Mouse (Mus musculus) CH12.LX (cell line): ENCODE data around the gene Fuz. TPM values are rescaled to one million over a fixed set of nuclear protein-coding genes. Genes with fewer than 3 reads are reported as not detected.

Source experiments
- DNase-seq: peaks from one replicate; pipeline ENCODE4 v3.0.0-alpha.2; 2013; ENCODE audit errors: extremely low read depth
- H3K27ac ChIP-seq: 2 replicates; pipeline ENCODE4 v1.5.1; 2012; ENCODE audit warnings: low read depth, mild to moderate bottlenecking, control low read depth, moderate library complexity; ENCODE audit not compliant: insufficient read depth
- H3K27me3 ChIP-seq: replicated peaks from 2 replicates; pipeline ENCODE3; 2012; ENCODE audit warnings: inconsistent platforms
- H3K36me3 ChIP-seq, 2 experiments: replicated peaks in 1 of 2; 2 replicates each; pipeline versions ENCODE3 to v1.6.1; 2012; ENCODE audit warnings: inconsistent platforms in 1 of 2, low read length in 1 of 2, mild to moderate bottlenecking in 1 of 2, mixed read lengths in 1 of 2, moderate library complexity in 1 of 2; ENCODE audit not compliant: control insufficient read depth in 1 of 2, insufficient read depth in 1 of 2
- H3K4me1 ChIP-seq, 2 experiments: 2 replicates each; pipeline ENCODE4 v1.6.1; 2012; ENCODE audit warnings: inconsistent platforms in 1 of 2, moderate library complexity in 1 of 2; ENCODE audit not compliant: insufficient read depth in 2 of 2, control insufficient read depth in 1 of 2
- H3K4me2 ChIP-seq: 2 replicates; pipeline ENCODE4 v1.6.1; 2012; ENCODE audit warnings: low read depth, mild to moderate bottlenecking, control low read depth; ENCODE audit not compliant: poor library complexity, insufficient read depth, severe bottlenecking
- H3K4me3 ChIP-seq, 3 experiments: fragments of 150-350 bp in 1 of 3; sonication (generic) in 1 of 3; replicated peaks in 1 of 3; 2 replicates each; pipeline versions ENCODE3 to v1.5.1; 2011 to 2012; ENCODE audit warnings: low read depth in 2 of 3, low read length in 2 of 3, mild to moderate bottlenecking in 2 of 3, moderate library complexity in 2 of 3, control low read depth in 1 of 3, improper control_type of control experiment in 1 of 3, inconsistent platforms in 1 of 3, mixed read lengths in 1 of 3; ENCODE audit not compliant: poor library complexity in 1 of 3
- H3K79me2 ChIP-seq: replicated peaks from 2 replicates; pipeline ENCODE4 v1.6.1; 2012; ENCODE audit warnings: mild to moderate bottlenecking, moderate library complexity; ENCODE audit not compliant: control insufficient read depth, poor library complexity, insufficient read depth, severe bottlenecking; ENCODE audit errors: extremely low read depth
- H3K9ac ChIP-seq: 2 replicates; pipeline ENCODE4 v1.6.1; 2012; ENCODE audit warnings: low read depth, mild to moderate bottlenecking, control low read depth, moderate library complexity; ENCODE audit not compliant: insufficient read depth
- H3K9me3 ChIP-seq: replicated peaks from 2 replicates; pipeline ENCODE3; 2012; ENCODE audit warnings: low read length, inconsistent platforms, mixed read lengths
- BHLHE40 ChIP-seq: IDR thresholded peaks from 2 replicates; pipeline ENCODE4 v1.6.1; 2011; ENCODE audit warnings: mild to moderate bottlenecking, low read depth, low read length, improper control_type of control experiment
- CHD1 ChIP-seq: IDR thresholded peaks from 2 replicates; pipeline ENCODE4 v1.6.1; 2012; ENCODE audit warnings: low read depth, low read length, improper control_type of control experiment, inconsistent platforms
- CHD2 ChIP-seq: IDR thresholded peaks from 2 replicates; pipeline ENCODE4 v1.6.1; 2011; ENCODE audit warnings: low read length, improper control_type of control experiment
- CTCF ChIP-seq, 2 experiments: IDR thresholded peaks in 1 of 2; conservative IDR thresholded peaks in 1 of 2; 2 replicates each; pipeline ENCODE4 v1.5.1; 2011 to 2012; ENCODE audit warnings: low read depth in 2 of 2, low read length in 2 of 2, improper control_type of control experiment in 1 of 2, inconsistent platforms in 1 of 2, mild to moderate bottlenecking in 1 of 2, moderate library complexity in 1 of 2
- E2F4 ChIP-seq: IDR thresholded peaks from 2 replicates; pipeline ENCODE4 v1.6.1; 2011; ENCODE audit warnings: low read depth, low read length, improper control_type of control experiment; ENCODE audit not compliant: insufficient replicate concordance
- ELF1 ChIP-seq: IDR thresholded peaks from 2 replicates; pipeline ENCODE4 v1.6.1; 2014; ENCODE audit warnings: low read depth, mild to moderate bottlenecking, inconsistent platforms, low read length, improper control_type of control experiment
- EP300 ChIP-seq: IDR thresholded peaks from 2 replicates; pipeline ENCODE4 v1.6.1; 2011; ENCODE audit warnings: low read length, improper control_type of control experiment
- HCFC1 ChIP-seq: IDR thresholded peaks from 2 replicates; pipeline ENCODE4 v1.6.1; 2012; ENCODE audit warnings: low read depth, mild to moderate bottlenecking, inconsistent platforms, low read length, improper control_type of control experiment
- IRF4 ChIP-seq: IDR thresholded peaks from 2 replicates; pipeline ENCODE4 v1.6.1; 2014; ENCODE audit warnings: low read depth, mild to moderate bottlenecking, inconsistent platforms, low read length, improper control_type of control experiment
- JUN ChIP-seq: IDR thresholded peaks from 2 replicates; pipeline ENCODE4 v1.6.1; 2011; ENCODE audit warnings: low read depth, mild to moderate bottlenecking, low read length, improper control_type of control experiment, moderate library complexity; ENCODE audit not compliant: insufficient read depth
- JUND ChIP-seq: conservative IDR thresholded peaks from 2 replicates; pipeline ENCODE4 v1.6.1; 2011; ENCODE audit warnings: low read depth, low read length, improper control_type of control experiment
- MAFK ChIP-seq: IDR thresholded peaks from 2 replicates; pipeline ENCODE4 v1.6.1; 2011; ENCODE audit warnings: low read length, improper control_type of control experiment; ENCODE audit not compliant: insufficient replicate concordance
- MEF2A ChIP-seq: IDR thresholded peaks from 2 replicates; pipeline ENCODE4 v1.6.1; 2014; ENCODE audit warnings: low read depth, mild to moderate bottlenecking, inconsistent platforms, low read length, improper control_type of control experiment, borderline replicate concordance
- MXI1 ChIP-seq: IDR thresholded peaks from 2 replicates; pipeline ENCODE4 v1.6.1; 2011; ENCODE audit warnings: mild to moderate bottlenecking, low read depth, low read length, improper control_type of control experiment
- MYC ChIP-seq: IDR thresholded peaks from 2 replicates; pipeline ENCODE4 v1.6.1; 2011; ENCODE audit warnings: low read depth, mild to moderate bottlenecking, improper control_type of control experiment, low read length
- NELFE ChIP-seq: IDR thresholded peaks from 2 replicates; pipeline ENCODE4 v1.6.1; 2011; ENCODE audit warnings: low read depth, low read length, improper control_type of control experiment
- NRF1 ChIP-seq: IDR thresholded peaks from 2 replicates; pipeline ENCODE4 v1.6.1; 2014; ENCODE audit warnings: low read depth, mild to moderate bottlenecking, inconsistent platforms, low read length, improper control_type of control experiment, moderate library complexity
- PAX5 ChIP-seq: IDR thresholded peaks from 2 replicates; pipeline ENCODE4 v1.6.1; 2012; ENCODE audit warnings: low read length, inconsistent platforms, mixed read lengths
- POLR2AphosphoS2 ChIP-seq: IDR thresholded peaks from 2 replicates; pipeline ENCODE4 v1.6.1; 2011; ENCODE audit warnings: low read depth, low read length, improper control_type of control experiment
- RCOR1 ChIP-seq: conservative IDR thresholded peaks from 2 replicates; pipeline ENCODE4 v1.6.1; 2012; ENCODE audit warnings: low read depth, mild to moderate bottlenecking, inconsistent platforms, low read length, improper control_type of control experiment
- SMC3 ChIP-seq: IDR thresholded peaks from 2 replicates; pipeline ENCODE4 v1.6.1; 2011; ENCODE audit warnings: low read depth, low read length, improper control_type of control experiment
- USF1 ChIP-seq: IDR thresholded peaks from 2 replicates; pipeline ENCODE4 v1.6.1; 2014; ENCODE audit warnings: low read depth, mild to moderate bottlenecking, inconsistent platforms, low read length, improper control_type of control experiment
- ZC3H11A ChIP-seq: IDR thresholded peaks from 2 replicates; pipeline ENCODE4 v1.6.1; 2012; ENCODE audit warnings: low read depth, mild to moderate bottlenecking, inconsistent platforms, low read length, improper control_type of control experiment
- ZKSCAN1 ChIP-seq: IDR thresholded peaks from 2 replicates; pipeline ENCODE4 v1.6.1; 2012; ENCODE audit warnings: low read depth, inconsistent platforms, low read length, improper control_type of control experiment, borderline replicate concordance
- ZMIZ1 ChIP-seq: IDR thresholded peaks from 2 replicates; pipeline ENCODE4 v1.6.1; 2012; ENCODE audit warnings: low read depth, mild to moderate bottlenecking, inconsistent platforms, low read length, improper control_type of control experiment
- dilution Hi-C: fragments of 300-500 bp; cut with MboI; formaldehyde crosslinking; loops from 2 replicates; pipeline ENCODE4 v1.14.3; 2020; ENCODE audit warnings: low sequenced_read_pairs; ENCODE audit not compliant: extremely low pct_unique_long_range_greater_than_20kb, extremely low pct_ligation_motif_present
- in situ Hi-C: fragments of 300-500 bp; cut with MboI; formaldehyde crosslinking; loops from 3 replicates; pipeline ENCODE4 v1.14.3; 2019; ENCODE audit warnings: low sequenced_read_pairs, low pct_ligation_motif_present, low pct_unique_long_range_greater_than_20kb, mixed read lengths
- polyA plus RNA-seq: library from polyadenylated mRNA; unstranded; fragments of >175 nt; gene quantifications from 2 replicates; pipeline ENCODE4 v1.2.1, GENCODE M21; 2012; ENCODE audit warnings: low read depth; ENCODE audit not compliant: insufficient read length
- total RNA-seq, 2 experiments: library from RNA; depleted of rRNA; stranded (reverse); fragments of 300-350 nt in 1 of 2; fragments of >200 nt in 1 of 2; gene quantifications; 2 replicates each; pipeline ENCODE4 v1.2.3; 2012 to 2014

The Fuz gene
- total and polyA plus RNA-seq, 3 experiments = 16.7 to 17.1 (median 16.9) TPM

- TF ChIP-seq ZC3H11A = no peak
- no peak for TF ChIP-seq POLR2AphosphoS2
- no peak for TF ChIP-seq CHD1
- TF ChIP-seq EP300 = no peak
- TF ChIP-seq E2F4 = no peak
- no peak for TF ChIP-seq MYC
- TF ChIP-seq ZMIZ1 = no peak
- TF ChIP-seq RCOR1 = no peak
- TF ChIP-seq, all 38 proteins: peak for 10
Observed at GRCm38 (mm10) chr7:44892276-44892921, 3.5 kb upstream of the Fuz start, which contains the start of gene Med25 (continued).

- H3K9me3 ChIP-seq = no peaks in the 10 kb centered on the region
- no peak overlapping the region for H3K9ac ChIP-seq
- peaks cover 4 to 34% of the 10 kb centered on the region in 2 experiments for H3K36me3 ChIP-seq
- TF ChIP-seq CTCF (conservative IDR thresholded peaks at IDR 0.05 in 1 of 2, IDR thresholded peaks at IDR 0.05 in 1 of 2; ENCODE audit: low read depth in 2 of 2, low read length in 2 of 2) = no peak
- no peak for TF ChIP-seq ZKSCAN1
- TF ChIP-seq USF1 = no peak
- no peak for TF ChIP-seq CHD2
- no peak for TF ChIP-seq JUN
- TF ChIP-seq MYC = no peak
- no peak for TF ChIP-seq ELF1
- TF ChIP-seq NELFE = no peak
- no peak for TF ChIP-seq PAX5
- TF ChIP-seq MXI1 = no peak
- no peak for TF ChIP-seq JUND
- no peak overlapping the region for H3K27ac ChIP-seq
- no peaks in the 10 kb centered on the region for H3K27me3 ChIP-seq
- dilution Hi-C loops = no loop called here
- in situ Hi-C loops = no loop called here
- no peak overlapping the region for H3K4me3 ChIP-seq
- peaks cover 11 to 35% of the 10 kb centered on the region in 2 experiments for H3K4me1 ChIP-seq
- H3K4me2 ChIP-seq = no peak overlapping the region
- no peak for DNase-seq
- peaks cover 14% of the 10 kb centered on the region for H3K79me2 ChIP-seq
Observed at GRCm38 (mm10) chr7:44893197-44893596, 2.7 kb upstream of the Fuz start.

GRCm38 (mm10) chr7:44894175-44894574 is 1.7 kb upstream of the Fuz start:
- H3K27ac ChIP-seq = no peak overlapping the region
- in situ Hi-C loops = no loop called here

More at GRCm38 (mm10) chr7:44894175-44894574, 1.7 kb upstream of the Fuz start:
- Histone ChIP-seq H3K9me3 (no peaks in the 10 kb centered on the region), H3K27me3 (no peaks in the 10 kb centered on the region), H3K36me3 (peaks cover 10 to 31% of the 10 kb centered on the region in 2 experiments), H3K79me2 (peaks cover 14% of the 10 kb centered on the region), H3K9ac (no peak overlapping the region), H3K4me2 (no peak overlapping the region), H3K4me3 (no peak overlapping the region), H3K4me1 (peaks cover 19 to 45% of the 10 kb centered on the region in 2 experiments)
- TF ChIP-seq BHLHE40 = no peak
- TF ChIP-seq MAFK = peak; percentile 85
- TF ChIP-seq SMC3 = no peak
- TF ChIP-seq MEF2A = no peak
- no peak for TF ChIP-seq NRF1
- no peak for TF ChIP-seq PAX5
- TF ChIP-seq CHD1 = no peak
- TF ChIP-seq HCFC1 = no peak
- TF ChIP-seq IRF4 = no peak
- dilution Hi-C loops = no loop called here
- DNase-seq = no peak
